Mouse (Mus musculus) heart, adult 2 months (tissue): ENCODE data around the gene Ube2e1. TPM values are rescaled to one million over a fixed set of nuclear protein-coding genes. Genes with fewer than 3 reads are reported as not detected.
A peak's percentile ranks its signal among the peaks of the same experiment; 100 is the strongest.

ENCODE experiments used
- DNase-seq, 2 experiments: peaks; one replicate each; pipeline ENCODE4 v3.0.0; 2021
- H3K27ac ChIP-seq: fragments of 200-600 bp; 2 replicates; pipeline ENCODE4 v1.8.1; 2022
- H3K27me3 ChIP-seq: fragments of 200-500 bp; 2 replicates; pipeline ENCODE4 v1.6.1; 2012; ENCODE audit warnings: mild to moderate bottlenecking, low read length, inconsistent platforms, mixed read lengths; ENCODE audit not compliant: control insufficient read depth, insufficient read depth
- H3K36me3 ChIP-seq: fragments of 200-500 bp; 2 replicates; pipeline ENCODE4 v1.6.1; 2012; ENCODE audit warnings: low read length, inconsistent platforms; ENCODE audit not compliant: control insufficient read depth, insufficient read depth
- H3K4me1 ChIP-seq: fragments of 200-500 bp; 2 replicates; pipeline ENCODE4 v1.6.1; 2011; ENCODE audit warnings: low read length; ENCODE audit not compliant: control insufficient read depth, insufficient read depth
- H3K4me3 ChIP-seq: fragments of 200-600 bp; 2 replicates; pipeline ENCODE4 v1.8.1; 2022
- H3K79me2 ChIP-seq: fragments of 200-500 bp; replicated peaks from 2 replicates; pipeline ENCODE4 v1.6.1; 2012; ENCODE audit warnings: mild to moderate bottlenecking, inconsistent platforms, low read length, moderate library complexity, mixed read lengths; ENCODE audit not compliant: control insufficient read depth, insufficient read depth
- H3K9ac ChIP-seq: fragments of 200-500 bp; 2 replicates; pipeline ENCODE4 v1.6.1; 2012; ENCODE audit warnings: low read depth, mild to moderate bottlenecking, control low read depth, inconsistent platforms, low read length, mixed read lengths
- CTCF ChIP-seq: fragments of 200-600 bp; IDR thresholded peaks from 2 replicates; pipeline ENCODE4 v1.8.1; 2022; ENCODE audit warnings: antibody characterized with exemption, mild to moderate bottlenecking, moderate library complexity
- EP300 ChIP-seq: fragments of 200-500 bp; IDR thresholded peaks from 2 replicates; pipeline ENCODE4 v1.6.1; 2011; ENCODE audit warnings: low read depth, low read length, control low read depth; ENCODE audit not compliant: insufficient read depth
- POLR2A ChIP-seq: fragments of 200-500 bp; IDR thresholded peaks from 2 replicates; pipeline ENCODE4 v1.6.1; 2011; ENCODE audit warnings: mild to moderate bottlenecking, low read depth, low read length, control low read depth; ENCODE audit not compliant: insufficient read depth
- WGBS: fragments of 180-500 bp; shearing (Covaris S2); methylation state at CpG from one replicate; pipeline ENCODE4 v1.1.7; 2018; 5-methylcytosine and 5-hydroxymethylcytosine counted together
- intact Hi-C: fragments of 180-260 bp; cut with DNase I; formaldehyde crosslinking; loops from one replicate; pipeline ENCODE4 v1.15.1; 2025
- polyA plus RNA-seq: library from polyadenylated mRNA; depleted of rRNA; stranded (reverse); fragments of >200 nt; gene quantifications from 2 replicates; pipeline ENCODE4 v1.2.3, GENCODE M21; 2012
- total RNA-seq, 2 experiments: library from RNA; stranded (reverse); gene quantifications; 2 replicates each; pipeline ENCODE4 v1.2.3; 2021

Ube2e1 gene
- total and polyA plus RNA-seq, 3 experiments, result 21.9 to 42.5 (median 36.8) TPM

GRCm38 (mm10) chr14:18263427-18263826 lies 68.2 kb downstream of the Ube2e1 start:
- H3K27me3 ChIP-seq, result no peaks in the 10 kb centered on the region
- no peak for TF ChIP-seq POLR2A
- TF ChIP-seq EP300, result no peak
- no peak for TF ChIP-seq CTCF
- H3K27ac ChIP-seq, result no peak overlapping the region
- DNase-seq, result peak in 1 of 2 experiments; percentile 23
- H3K4me3 ChIP-seq, result no peak overlapping the region
- WGBS, result 16% methylated on average over 4 of the region's 4 CpGs
- intact Hi-C loops, result no loop called here
- H3K9ac ChIP-seq, result no peak overlapping the region
- H3K79me2 ChIP-seq, result no peaks in the 10 kb centered on the region
- no peaks in the 10 kb centered on the region for H3K4me1 ChIP-seq
- H3K36me3 ChIP-seq, result peaks cover under 1% of the 10 kb centered on the region

DNA sequence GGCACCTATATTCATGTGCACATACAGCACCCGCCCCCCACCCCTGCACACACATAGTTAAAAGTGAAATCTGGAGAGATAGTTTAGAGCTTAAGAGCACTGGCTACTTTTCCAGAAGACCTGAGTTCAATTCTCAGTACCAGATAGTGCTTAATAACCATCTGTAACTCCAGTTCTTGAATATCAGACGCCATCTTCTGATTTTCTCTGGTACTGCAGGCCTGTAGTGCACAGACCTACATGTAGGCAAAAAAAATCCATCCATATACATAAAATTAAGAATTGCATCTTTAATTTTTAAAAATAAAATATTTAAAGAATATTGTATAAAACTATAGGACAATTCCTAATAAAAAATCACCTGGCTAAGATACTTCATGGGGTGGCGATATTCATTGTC lies 70.5 kb downstream of the Ube2e1 start:
- intact Hi-C loops, result no loop called here
- Histone ChIP-seq H3K4me1 (no peaks in the 10 kb centered on the region), H3K36me3 (no peaks in the 10 kb centered on the region), H3K9ac (no peak overlapping the region), H3K27ac (no peak overlapping the region), H3K27me3 (no peaks in the 10 kb centered on the region), H3K79me2 (no peaks in the 10 kb centered on the region), H3K4me3 (no peak overlapping the region)
- WGBS, result 84% methylated on average over 3 of the region's 3 CpGs
- DNase-seq, result no peak
- TF ChIP-seq CTCF (peak; percentile 30), POLR2A (no peak), EP300 (no peak)

- WGBS, result 78% methylated on average over 21 of the region's 21 CpGs
- intact Hi-C loops, result loop anchor here (5.0 kb wide), 1 partner anchor 90 kb away; the partner anchor contains the start of gene Ube2e1
- no peaks in the 10 kb centered on the region for H3K36me3 ChIP-seq
Measured at GRCm38 (mm10) chr14:18242638-18243130, 89.0 kb downstream of the Ube2e1 start.

GRCm38 (mm10) chr14:18241786-18242185 lies 89.9 kb downstream of the Ube2e1 start:
- no peaks in the 10 kb centered on the region for H3K4me1 ChIP-seq
- DNase-seq, result no peak
- no peak for TF ChIP-seq EP300
- TF ChIP-seq POLR2A, result no peak
- H3K79me2 ChIP-seq, result no peaks in the 10 kb centered on the region; the same call in 1 of the 2 replicates
- no peak overlapping the region for H3K4me3 ChIP-seq
- WGBS, result 90% methylated on average over 4 of the region's 4 CpGs
- H3K9ac ChIP-seq, result no peak overlapping the region
- H3K27me3 ChIP-seq, result no peaks in the 10 kb centered on the region
- no peak overlapping the region for H3K27ac ChIP-seq
- intact Hi-C loops, result loop anchor here (5.0 kb wide), 1 partner anchor 91 kb away; the partner anchor contains the start of gene Ube2e1
- peaks cover 5% of the 10 kb centered on the region for H3K36me3 ChIP-seq

More at GRCm38 (mm10) chr14:18242638-18243130, 89.0 kb downstream of the Ube2e1 start:
- Histone ChIP-seq H3K4me3 (no peak overlapping the region), H3K79me2 (no peaks in the 10 kb centered on the region), H3K27ac (no peak overlapping the region), H3K27me3 (no peaks in the 10 kb centered on the region), H3K4me1 (no peaks in the 10 kb centered on the region), H3K9ac (no peak overlapping the region)
- TF ChIP-seq CTCF, result no peak
- TF ChIP-seq EP300, result no peak
- no peak for TF ChIP-seq POLR2A
- DNase-seq, result no peak

DNA sequence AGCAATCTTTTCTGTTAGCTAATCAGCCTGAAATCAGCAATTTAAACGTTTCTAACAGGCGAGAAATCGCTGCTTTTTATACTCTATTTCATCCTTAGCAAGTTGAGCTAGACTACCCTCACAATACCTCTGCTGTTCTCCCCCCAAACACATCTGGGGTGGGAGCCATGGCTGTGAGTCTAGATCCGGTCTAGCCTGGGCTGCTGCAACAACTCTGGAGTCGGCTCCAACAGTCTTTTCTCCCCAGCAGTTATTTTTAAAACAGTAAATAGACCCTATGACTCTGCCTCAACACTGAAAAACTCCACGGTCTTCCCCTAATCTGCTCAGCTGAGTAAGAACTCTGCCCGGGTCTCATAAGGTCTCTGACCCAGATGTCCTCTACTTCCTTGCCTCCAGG lies 91.5 kb downstream of the Ube2e1 start:
- no peaks in the 10 kb centered on the region; the same call in 1 of the 2 replicates for H3K79me2 ChIP-seq
- H3K36me3 ChIP-seq, result peaks cover 7% of the 10 kb centered on the region
- no peaks in the 10 kb centered on the region for H3K4me1 ChIP-seq
- intact Hi-C loops, result loop anchor here (5.0 kb wide), 1 partner anchor 92 kb away; the partner anchor contains the start of gene Ube2e1
- WGBS, result 52% methylated on average over 7 of the region's 7 CpGs
- H3K9ac ChIP-seq, result no peak overlapping the region
- TF ChIP-seq CTCF, result no peak
- no peak for TF ChIP-seq EP300
- TF ChIP-seq POLR2A, result no peak
- DNase-seq, result no peak
- no peak overlapping the region for H3K4me3 ChIP-seq
- no peaks in the 10 kb centered on the region for H3K27me3 ChIP-seq
- H3K27ac ChIP-seq, result no peak overlapping the region
